Mouse (Mus musculus): ENCODE data around the gene Cadm1.

Cadm1 gene

GRCm38 (mm10) chr9:47529602-47530450, at the start of gene Cadm1:
Gene Cadm1, plus strand, starts transcription at chr9:47530173.
- peak; percentile 99 for DNase-seq (ENCODE audit: low spot score in 2 of 2)

GRCm38 (mm10) chr9:47484506-47484905, 45.5 kb upstream of the Cadm1 start:
- no peak for DNase-seq (ENCODE audit: low spot score in 2 of 2)

GRCm38 (mm10) chr9:47485186-47485585, 44.8 kb upstream of the Cadm1 start:
- DNase-seq (ENCODE audit: low spot score in 2 of 2), result no peak

- DNase-seq (ENCODE audit: low spot score in 2 of 2), result peak in 1 of 2 experiments; percentile 25
Observed at GRCm38 (mm10) chr9:47499761-47500160, 30.2 kb upstream of the Cadm1 start.

- no peak for DNase-seq (ENCODE audit: low spot score in 2 of 2)
Observed at GRCm38 (mm10) chr9:47505956-47506355, 24.0 kb upstream of the Cadm1 start.

GRCm38 (mm10) chr9:47506876-47507275, 23.1 kb upstream of the Cadm1 start:
- DNase-seq (ENCODE audit: low spot score in 2 of 2), result no peak

- DNase-seq (ENCODE audit: low spot score in 2 of 2), result no peak
Observed at GRCm38 (mm10) chr9:47508109-47508508, 21.9 kb upstream of the Cadm1 start.

GRCm38 (mm10) chr9:47512521-47512920, 17.5 kb upstream of the Cadm1 start:
- no peak for DNase-seq (ENCODE audit: low spot score in 2 of 2)

- no peak for DNase-seq (ENCODE audit: low spot score in 2 of 2)
Observed at GRCm38 (mm10) chr9:47514318-47514717, 15.7 kb upstream of the Cadm1 start.

GRCm38 (mm10) chr9:47516238-47516637, 13.7 kb upstream of the Cadm1 start:
- no peak for DNase-seq (ENCODE audit: low spot score in 2 of 2)

- peak; percentile 37 to 50 for DNase-seq (ENCODE audit: low spot score in 2 of 2)
Observed at GRCm38 (mm10) chr9:47527290-47527689, 2.7 kb upstream of the Cadm1 start.

- peak; percentile 47 to 56 for DNase-seq (ENCODE audit: low spot score in 2 of 2)
Observed at GRCm38 (mm10) chr9:47527741-47528140, 2.2 kb upstream of the Cadm1 start.

- DNase-seq (ENCODE audit: low spot score in 2 of 2), result no peak
Observed at GRCm38 (mm10) chr9:47529182-47529581, 791 bp upstream of the Cadm1 start.

- DNase-seq (ENCODE audit: low spot score in 2 of 2), result no peak
Observed at GRCm38 (mm10) chr9:47530544-47530921, 560 bp downstream of the Cadm1 start.

- DNase-seq (ENCODE audit: low spot score in 2 of 2), result peak; percentile 72 to 79
Observed at GRCm38 (mm10) chr9:47530922-47531850, 1.2 kb downstream of the Cadm1 start.

GRCm38 (mm10) chr9:47532215-47532865, 2.4 kb downstream of the Cadm1 start:
- DNase-seq (ENCODE audit: low spot score in 2 of 2), result peak; percentile 60 to 68

- no peak for DNase-seq (ENCODE audit: low spot score in 2 of 2)
Observed at GRCm38 (mm10) chr9:47533461-47533860, 3.5 kb downstream of the Cadm1 start.

GRCm38 (mm10) chr9:47534573-47535475, 4.9 kb downstream of the Cadm1 start:
- DNase-seq (ENCODE audit: low spot score in 2 of 2), result no peak

GRCm38 (mm10) chr9:47545245-47545644, 15.3 kb downstream of the Cadm1 start:
- no peak for DNase-seq (ENCODE audit: low spot score in 2 of 2)

- no peak for DNase-seq (ENCODE audit: low spot score in 2 of 2)
Observed at GRCm38 (mm10) chr9:47545667-47546066, 15.7 kb downstream of the Cadm1 start.

- DNase-seq (ENCODE audit: low spot score in 2 of 2), result no peak
Observed at GRCm38 (mm10) chr9:47548402-47548801, 18.4 kb downstream of the Cadm1 start.

All from right cerebral cortex, postnatal 10 days (tissue).